Mouse (Mus musculus) heart, embryonic 16.5 days (tissue): Measurements from ENCODE around the gene Ccdc15. TPM values are rescaled to one million over a fixed set of nuclear protein-coding genes. Genes with fewer than 3 reads are reported as not detected.
"Not testable (repeated sequence)": the region's sequence is repeated elsewhere in the genome, so short reads cannot be mapped to it uniquely, and the experiment has no call there.

Source experiments
- ATAC-seq: fragments of 200-750 bp; cut with Nextera tagmentation; replicated peaks from 2 replicates; pipeline ENCODE4 v1.8.0; 2017; ENCODE audit warnings: moderate number of reproducible peaks; ENCODE audit not compliant: insufficient read depth, low FRiP score; ENCODE audit errors: extremely low read depth
- H3K27ac ChIP-seq: fragments of 300-500 bp; sonication (generic); 2 replicates; pipeline ENCODE4 v1.5.1; 2014; ENCODE audit warnings: mild to moderate bottlenecking, low read length, control low read depth, moderate library complexity
- H3K27me3 ChIP-seq: fragments of 300-500 bp; sonication (generic); 2 replicates; pipeline ENCODE4 v1.6.1; 2014; ENCODE audit warnings: low read length, mixed read lengths; ENCODE audit not compliant: control insufficient read depth, insufficient read depth
- H3K36me3 ChIP-seq: fragments of 300-500 bp; sonication (generic); 2 replicates; pipeline ENCODE4 v1.6.1; 2014; ENCODE audit not compliant: control insufficient read depth, insufficient read depth
- H3K4me1 ChIP-seq: fragments of 300-500 bp; sonication (generic); 2 replicates; pipeline ENCODE4 v1.6.1; 2014; ENCODE audit warnings: low read length, mixed read lengths; ENCODE audit not compliant: control insufficient read depth, insufficient read depth
- H3K4me2 ChIP-seq: fragments of 300-500 bp; sonication (generic); 2 replicates; pipeline ENCODE4 v1.6.1; 2014; ENCODE audit warnings: low read depth, mild to moderate bottlenecking, control low read depth, low read length
- H3K4me3 ChIP-seq: fragments of 300-500 bp; sonication (generic); 2 replicates; pipeline ENCODE4 v1.5.1; 2014; ENCODE audit warnings: mild to moderate bottlenecking, control low read depth, low read length
- H3K9ac ChIP-seq: fragments of 300-500 bp; sonication (generic); 2 replicates; pipeline ENCODE4 v1.6.1; 2014; ENCODE audit warnings: low read length, control low read depth
- H3K9me3 ChIP-seq: fragments of 300-500 bp; sonication (generic); replicated peaks from 2 replicates; pipeline ENCODE4 v1.6.1; 2016; ENCODE audit warnings: low read length; ENCODE audit not compliant: control insufficient read depth
- WGBS: fragments of 180-500 bp; shearing (Covaris S2); extraction: QIAGEN DNeasy Blood & Tissue Kit; methylation state at CpG from one replicate; pipeline ENCODE4 v1.1.7; 2014; 5-methylcytosine and 5-hydroxymethylcytosine counted together
- polyA plus RNA-seq: library from polyadenylated mRNA; unstranded; fragments of >200 nt; fragmentation: Nextera tagmentation; extraction: Ambion mirVana; gene quantifications from 2 replicates; pipeline ENCODE4 v1.2.1, GENCODE M21; 2015

Ccdc15 gene
- polyA plus RNA-seq, 1 experiment from 2014 or later = 4.6 TPM

GRCm38 (mm10) chr9:37301720-37302119 is 46.5 kb downstream of the Ccdc15 start:
- Histone ChIP-seq H3K9me3 (no peaks in the 10 kb centered on the region), H3K4me1 (no peaks in the 10 kb centered on the region), H3K36me3 (no peaks in the 10 kb centered on the region; the same call in 1 of the 2 replicates), H3K27ac (no peak overlapping the region), H3K27me3 (no peaks in the 10 kb centered on the region), H3K4me2 (no peak overlapping the region), H3K9ac (no peak overlapping the region), H3K4me3 (no peak overlapping the region)
- 79% methylated on average over 1 of the region's 1 CpGs for WGBS
- no peak for ATAC-seq

- H3K27me3 ChIP-seq, H3K9me3 ChIP-seq, H3K27ac ChIP-seq, ATAC-seq, H3K4me1 ChIP-seq, H3K4me3 ChIP-seq, H3K36me3 ChIP-seq, H3K9ac ChIP-seq, H3K4me2 ChIP-seq: not testable (repeated sequence)
- 43% methylated on average over 1 of the region's 1 CpGs for WGBS
These were observed 47.7 kb downstream of the Ccdc15 start for GRCm38 (mm10) chr9:37300501-37300900.

- Histone ChIP-seq H3K27ac (no peak overlapping the region), H3K36me3 (no peaks in the 10 kb centered on the region), H3K4me1 (no peaks in the 10 kb centered on the region), H3K4me2 (no peak overlapping the region), H3K9ac (no peak overlapping the region), H3K9me3 (no peaks in the 10 kb centered on the region), H3K4me3 (no peak overlapping the region), H3K27me3 (no peaks in the 10 kb centered on the region)
- ATAC-seq = no peak
These were observed 52.6 kb downstream of the Ccdc15 start for GRCm38 (mm10) chr9:37295586-37295985.

GRCm38 (mm10) chr9:37266622-37267021 is 81.6 kb downstream of the Ccdc15 start:
- 78% methylated on average over 2 of the region's 2 CpGs for WGBS
- ATAC-seq = no peak

GRCm38 (mm10) chr9:37255889-37256225 is 92.4 kb downstream of the Ccdc15 start:
- Histone ChIP-seq H3K9me3 (no peaks in the 10 kb centered on the region), H3K27ac (peak overlapping the region; percentile 62), H3K4me2 (peak overlapping the region; percentile 98), H3K9ac (peak overlapping the region; percentile 73), H3K4me1 (peaks cover 9% of the 10 kb centered on the region), H3K4me3 (peak overlapping the region; percentile 65), H3K27me3 (no peaks in the 10 kb centered on the region), H3K36me3 (no peaks in the 10 kb centered on the region)
- 29% methylated on average over 7 of the region's 7 CpGs for WGBS
- peak; percentile 56; the same call in 1 of the 2 replicates for ATAC-seq

More at GRCm38 (mm10) chr9:37266622-37267021, 81.6 kb downstream of the Ccdc15 start:
- Histone ChIP-seq H3K4me2 (no peak overlapping the region), H3K4me1 (no peaks in the 10 kb centered on the region), H3K4me3 (no peak overlapping the region), H3K27ac (no peak overlapping the region), H3K9me3 (no peaks in the 10 kb centered on the region), H3K36me3 (no peaks in the 10 kb centered on the region), H3K9ac (no peak overlapping the region), H3K27me3 (no peaks in the 10 kb centered on the region)

- WGBS = 1% methylated on average over 38 of the region's 38 CpGs
- Histone ChIP-seq H3K27me3 (no peaks in the 10 kb centered on the region), H3K9me3 (no peaks in the 10 kb centered on the region), H3K4me2 (peak within 1 kb of the TSS; percentile 98), H3K36me3 (no peaks in the 10 kb centered on the region), H3K4me1 (peaks cover 9% of the 10 kb centered on the region), H3K4me3 (peak within 1 kb of the TSS; percentile 65), H3K27ac (peak within 1 kb of the TSS; percentile 62), H3K9ac (peak within 1 kb of the TSS; percentile 73)
- peak; percentile 82 for ATAC-seq
These were observed 92.9 kb downstream of the Ccdc15 start, which contains the start of gene Slc37a2 for GRCm38 (mm10) chr9:37255149-37255888. Gene Slc37a2, minus strand, starts transcription at chr9:37255738.

- 18% methylated on average over 6 of the region's 6 CpGs for WGBS
- no peak for ATAC-seq
- no peaks in the 10 kb centered on the region for H3K36me3 ChIP-seq
- H3K27ac ChIP-seq = no peak overlapping the region
- peak overlapping the region; percentile 65 for H3K4me3 ChIP-seq
- H3K27me3 ChIP-seq = no peaks in the 10 kb centered on the region
- H3K9me3 ChIP-seq = no peaks in the 10 kb centered on the region
- peak overlapping the region; percentile 98 for H3K4me2 ChIP-seq
- H3K9ac ChIP-seq = peak overlapping the region; percentile 8; the same call in 1 of the 2 replicates
- H3K4me1 ChIP-seq = peaks cover 10% of the 10 kb centered on the region
These were observed 93.6 kb downstream of the Ccdc15 start for GRCm38 (mm10) chr9:37254531-37255110.

GRCm38 (mm10) chr9:37250631-37251030 is 97.6 kb downstream of the Ccdc15 start:
- Histone ChIP-seq H3K9me3 (no peaks in the 10 kb centered on the region), H3K27ac (no peak overlapping the region), H3K9ac (no peak overlapping the region), H3K27me3 (no peaks in the 10 kb centered on the region), H3K4me3 (no peak overlapping the region), H3K4me2 (no peak overlapping the region), H3K36me3 (no peaks in the 10 kb centered on the region), H3K4me1 (peaks cover 15% of the 10 kb centered on the region)
- WGBS = 71% methylated on average over 6 of the region's 6 CpGs
- no peak for ATAC-seq

GRCm38 (mm10) chr9:37249976-37250375 is 98.3 kb downstream of the Ccdc15 start:
- H3K4me1 ChIP-seq = peaks cover 12% of the 10 kb centered on the region
- no peak for ATAC-seq
- no peak overlapping the region for H3K4me2 ChIP-seq
- no peaks in the 10 kb centered on the region for H3K27me3 ChIP-seq
- H3K4me3 ChIP-seq = no peak overlapping the region
- no peak overlapping the region for H3K9ac ChIP-seq
- H3K36me3 ChIP-seq = no peaks in the 10 kb centered on the region
- H3K9me3 ChIP-seq = no peaks in the 10 kb centered on the region
- no peak overlapping the region for H3K27ac ChIP-seq
- WGBS = 84% methylated on average over 3 of the region's 3 CpGs
